Mouse (Mus musculus) T-cell, adult 2 months (primary cell): ENCODE data around the gene Dcaf4.

Experiments used
- DNase-seq: peaks from one replicate; pipeline ENCODE4 v3.0.0; 2022; ENCODE audit warnings: low spot score

The Dcaf4 gene

GRCm38 (mm10) chr12:83544791-83545190 lies 24.5 kb downstream of the Dcaf4 start:
- no peak for DNase-seq

DNA sequence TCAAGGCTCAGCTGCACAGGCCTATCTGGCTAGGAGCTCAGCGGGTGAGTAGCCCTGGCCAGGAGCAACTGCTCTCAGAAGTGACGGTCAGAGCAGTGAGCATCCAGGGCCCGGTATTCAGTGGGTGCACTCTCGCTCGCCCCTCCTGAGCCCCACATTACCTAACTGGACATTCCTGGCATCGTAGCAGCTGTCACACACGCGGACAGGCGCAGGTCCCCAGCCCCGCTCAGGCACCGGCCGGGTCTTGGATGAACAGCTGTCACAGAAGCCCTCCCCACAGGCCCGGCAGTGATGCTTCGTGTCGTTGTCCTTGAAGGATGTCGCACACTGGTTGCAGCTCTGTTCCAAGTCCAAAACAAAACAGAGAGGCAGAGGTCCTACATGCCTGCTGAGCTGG lies 31.0 kb downstream of the Dcaf4 start:
- DNase-seq = no peak

- DNase-seq = no peak
Observed at GRCm38 (mm10) chr12:83553816-83554215, 33.5 kb downstream of the Dcaf4 start.

- DNase-seq = no peak
Observed at GRCm38 (mm10) chr12:83555605-83556004, 35.3 kb downstream of the Dcaf4 start.

GRCm38 (mm10) chr12:83558496-83558895 lies 38.2 kb downstream of the Dcaf4 start:
- DNase-seq = no peak

DNA sequence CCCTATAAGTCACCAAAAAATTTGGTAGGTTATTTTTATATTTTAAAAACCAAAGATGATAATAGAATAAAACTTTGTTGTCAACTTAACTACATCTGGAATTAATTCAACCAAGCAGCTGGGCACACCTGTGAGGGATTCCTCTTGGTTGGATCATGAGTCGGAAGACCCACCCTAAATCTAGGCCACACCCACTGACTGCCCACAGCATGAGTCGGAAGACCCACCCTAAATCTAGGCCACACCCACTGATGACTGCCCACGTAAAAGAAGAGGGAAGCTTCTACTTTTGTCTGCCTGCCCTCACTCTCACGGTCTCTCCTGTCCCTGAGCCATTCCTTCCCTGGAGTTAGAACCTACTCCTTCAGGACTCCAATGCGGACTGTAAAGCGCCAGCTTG lies 39.9 kb downstream of the Dcaf4 start:
- no peak for DNase-seq

DNA sequence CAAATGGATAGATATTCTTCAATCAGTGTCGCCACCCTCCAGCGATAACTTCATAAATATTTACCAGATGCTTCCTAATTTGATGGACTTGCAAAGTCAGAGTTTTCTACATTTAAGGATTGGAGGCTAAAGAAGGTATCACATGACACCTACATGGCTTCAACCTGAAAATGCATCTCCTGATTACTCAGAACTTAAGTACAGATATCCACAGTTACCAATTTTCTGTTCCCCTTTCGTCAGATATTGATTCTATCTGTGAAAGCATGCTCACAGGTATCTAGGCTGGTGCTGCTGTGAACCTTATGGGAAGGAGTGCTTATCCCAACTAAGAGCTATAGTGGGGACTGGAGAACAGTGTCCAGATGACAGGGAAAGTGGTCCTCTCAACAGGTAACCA lies 42.3 kb downstream of the Dcaf4 start:
- no peak for DNase-seq

DNA sequence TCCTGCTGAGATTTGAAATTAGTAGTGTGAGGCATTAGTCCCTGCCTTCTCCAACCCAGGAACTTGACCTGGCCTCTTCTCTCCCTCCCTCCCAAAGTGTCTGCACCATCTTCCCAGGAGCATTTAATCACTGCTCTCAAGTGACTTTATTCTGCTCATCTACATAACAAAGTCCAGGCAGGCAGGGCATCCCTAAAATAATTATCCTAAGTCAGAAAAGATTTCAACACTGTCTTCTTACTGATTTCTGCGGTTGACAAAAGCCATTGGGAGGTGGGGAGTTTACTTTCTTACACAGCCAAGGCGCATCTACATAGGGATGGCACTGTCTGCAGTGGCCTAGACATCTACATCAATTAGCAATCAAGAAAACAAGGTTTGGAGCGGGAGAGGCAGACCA lies 49.6 kb downstream of the Dcaf4 start:
- no peak for DNase-seq

GRCm38 (mm10) chr12:83572717-83573116 lies 52.5 kb downstream of the Dcaf4 start:
- DNase-seq = no peak

- no peak for DNase-seq
Observed at GRCm38 (mm10) chr12:83577445-83577844, 57.2 kb downstream of the Dcaf4 start.

GRCm38 (mm10) chr12:83578356-83578755 lies 58.1 kb downstream of the Dcaf4 start:
- no peak for DNase-seq

DNA sequence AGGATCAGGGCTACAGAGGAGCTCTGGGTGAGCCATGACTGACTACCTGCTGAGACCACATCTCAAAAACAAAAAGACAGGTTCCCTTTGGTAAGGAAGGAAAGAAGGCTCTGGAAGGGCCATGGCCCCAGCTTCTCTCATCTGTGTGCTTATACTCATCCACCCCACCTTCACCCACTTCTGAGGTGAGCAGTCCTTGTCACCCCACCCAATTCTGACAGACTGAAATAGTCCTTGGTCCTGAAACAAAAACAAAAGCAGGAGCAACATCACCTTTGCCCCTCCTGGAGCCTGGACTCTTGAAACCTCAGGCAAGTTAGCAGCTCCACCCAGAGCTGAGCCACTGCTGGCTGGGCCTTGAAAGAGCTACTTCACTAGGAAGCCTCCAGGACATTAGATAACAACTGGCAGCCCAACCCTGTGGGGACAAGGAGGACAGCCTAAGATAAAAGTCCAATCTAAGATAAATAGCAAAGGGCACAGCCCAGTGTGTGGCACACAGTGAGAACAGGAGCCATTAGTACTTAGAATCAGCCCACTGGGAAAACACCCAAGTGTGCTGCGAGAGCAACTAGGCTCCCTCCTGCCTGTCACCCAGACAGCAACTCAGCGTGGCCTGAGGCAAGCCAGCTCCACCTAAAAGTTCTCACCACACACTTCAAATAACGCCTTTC lies 58.8 kb downstream of the Dcaf4 start:
- DNase-seq = no peak

GRCm38 (mm10) chr12:83580283-83580682 lies 60.0 kb downstream of the Dcaf4 start:
- no peak for DNase-seq

DNA sequence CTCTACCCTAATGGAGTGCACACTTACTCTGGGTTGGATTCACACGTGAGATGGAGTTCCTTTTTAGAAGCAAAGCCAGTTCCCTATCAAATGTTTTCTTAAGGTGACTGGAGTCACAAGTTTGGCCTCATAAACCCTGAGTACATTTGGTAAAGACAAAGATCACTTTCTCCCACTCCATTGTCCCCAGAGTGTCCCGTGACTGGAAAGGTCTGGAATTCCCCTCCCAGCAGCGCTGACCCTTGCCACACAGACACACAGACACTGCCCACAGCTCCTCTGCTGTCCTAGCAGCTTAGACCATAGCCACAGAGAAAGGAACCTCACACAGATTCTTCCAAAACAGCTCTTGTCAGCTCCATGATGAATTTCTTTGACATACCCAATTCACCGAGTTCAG lies 61.8 kb downstream of the Dcaf4 start:
- no peak for DNase-seq

DNA sequence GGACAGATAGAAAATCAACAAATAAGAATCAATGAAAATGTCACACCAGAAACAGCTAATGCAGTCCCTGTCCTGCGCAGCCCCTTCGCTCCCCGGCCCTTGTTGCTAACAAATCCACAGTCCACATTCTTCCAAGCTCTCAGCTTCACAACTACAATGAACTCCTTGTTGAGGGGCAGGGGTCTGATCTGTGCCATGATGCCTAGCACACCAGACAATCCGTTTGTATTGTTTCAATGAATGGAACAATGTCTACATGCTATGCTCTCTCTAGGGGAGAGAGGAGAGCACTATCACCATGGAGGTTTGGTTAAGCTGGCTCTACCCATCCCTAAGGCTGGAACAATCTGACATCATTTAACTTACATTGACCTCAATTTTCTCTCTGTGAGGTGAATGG lies 62.5 kb downstream of the Dcaf4 start:
- no peak for DNase-seq

- no peak for DNase-seq
Observed at GRCm38 (mm10) chr12:83586628-83587027, 66.4 kb downstream of the Dcaf4 start.
